Mouse (Mus musculus) 3T3-L1 (cell line): ENCODE measurements around the gene Comt.

Experiments
- DNase-seq: peaks from one replicate; pipeline ENCODE4 v3.0.0-alpha.2; 2015; ENCODE audit warnings: low read depth, low spot score

Gene Comt

DNA sequence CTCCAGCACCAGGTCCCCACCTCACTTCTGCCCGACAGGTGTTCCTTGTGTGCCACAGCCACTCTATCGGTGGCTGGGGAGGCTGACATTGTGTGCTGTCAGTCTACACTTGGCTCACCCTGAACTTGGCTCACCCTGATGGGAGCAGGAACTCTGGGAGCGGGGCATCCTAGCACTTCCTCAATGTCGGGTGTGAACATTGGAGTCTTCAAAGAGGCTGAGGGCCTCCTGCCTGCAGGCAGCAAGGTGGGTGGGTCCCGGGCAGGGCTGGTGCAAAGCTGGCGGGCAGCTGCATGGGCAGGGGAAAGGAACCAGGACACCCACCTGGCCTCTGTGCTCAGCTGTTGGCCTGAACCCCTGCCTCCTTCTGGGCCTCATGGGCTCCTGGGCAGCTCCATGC lies 9.5 kb upstream of the Comt start:
- no peak for DNase-seq

DNA sequence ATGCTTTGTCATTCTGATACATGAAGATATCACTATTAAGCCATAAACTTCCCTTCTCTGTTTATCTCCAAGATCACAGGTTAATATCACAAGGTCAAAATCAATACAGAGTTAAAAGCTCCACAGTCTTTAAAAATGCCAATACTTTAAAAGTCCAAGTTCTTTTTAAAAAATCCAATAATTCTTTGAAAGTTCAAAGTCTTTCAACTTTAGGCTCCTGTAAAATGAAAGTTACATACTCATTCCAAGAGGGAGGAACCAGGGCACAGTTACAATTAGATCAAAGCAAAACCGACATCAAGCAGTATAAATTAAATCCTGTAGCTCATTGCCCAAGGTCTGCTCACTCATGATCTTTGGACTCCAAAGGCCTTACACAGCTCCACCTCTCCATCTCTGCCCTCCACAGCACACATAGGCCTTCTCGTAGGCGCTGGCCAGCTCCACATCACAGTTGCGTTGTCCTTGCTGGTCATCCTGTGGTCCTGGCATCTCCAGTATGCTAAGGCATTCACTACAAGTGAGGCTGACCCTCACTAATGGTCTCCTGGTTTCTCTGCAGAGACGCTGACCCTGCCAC lies 6.8 kb upstream of the Comt start:
- DNase-seq = no peak

DNA sequence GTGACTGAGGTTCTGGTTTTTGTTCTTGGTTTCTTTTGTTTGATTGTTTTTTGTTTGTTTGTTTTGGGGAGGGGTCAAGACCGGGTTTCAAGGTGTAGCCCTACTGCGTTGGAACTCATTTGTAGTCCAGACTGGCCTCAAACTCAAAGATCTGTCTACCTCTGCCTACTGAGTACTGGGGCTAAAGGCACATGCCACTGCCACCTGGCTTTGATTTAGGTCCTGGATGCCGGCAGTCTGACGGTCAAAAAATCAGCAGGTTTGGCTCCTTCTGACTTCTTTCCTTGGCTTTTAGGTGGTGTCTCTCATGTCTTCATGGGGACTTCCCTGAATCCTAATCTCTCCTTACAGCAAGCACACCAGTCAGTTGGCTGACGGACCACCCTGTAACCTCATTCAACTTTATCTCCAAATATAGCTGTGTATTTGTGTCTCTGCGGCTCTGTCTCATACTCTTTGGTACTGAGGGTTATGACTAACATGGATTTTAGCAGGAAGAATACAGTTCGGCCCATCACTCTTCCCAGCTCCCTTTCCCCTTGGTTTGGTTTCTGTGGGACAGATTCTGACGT lies 4.1 kb upstream of the Comt start:
- DNase-seq = no peak

DNA sequence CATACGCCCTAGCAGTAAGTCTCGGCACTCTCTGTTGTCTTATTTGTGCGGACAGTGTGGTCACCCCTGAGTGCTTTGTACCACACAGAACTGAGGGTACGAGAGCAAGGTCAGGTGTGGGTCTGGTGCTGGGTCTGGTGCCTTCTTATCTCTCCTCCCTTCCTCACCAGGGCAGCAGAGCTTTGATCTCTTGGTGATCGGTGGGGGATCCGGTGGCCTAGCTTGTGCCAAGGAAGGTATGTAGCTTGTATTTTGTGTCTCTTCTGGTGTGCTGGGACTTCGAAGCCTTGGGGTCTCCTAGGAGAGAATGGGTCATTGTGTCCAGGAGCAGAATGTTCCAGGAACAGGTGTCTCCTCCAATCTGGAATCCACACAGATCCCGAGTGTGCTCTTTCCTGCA lies 3.0 kb upstream of the Comt start:
- DNase-seq = no peak

DNA sequence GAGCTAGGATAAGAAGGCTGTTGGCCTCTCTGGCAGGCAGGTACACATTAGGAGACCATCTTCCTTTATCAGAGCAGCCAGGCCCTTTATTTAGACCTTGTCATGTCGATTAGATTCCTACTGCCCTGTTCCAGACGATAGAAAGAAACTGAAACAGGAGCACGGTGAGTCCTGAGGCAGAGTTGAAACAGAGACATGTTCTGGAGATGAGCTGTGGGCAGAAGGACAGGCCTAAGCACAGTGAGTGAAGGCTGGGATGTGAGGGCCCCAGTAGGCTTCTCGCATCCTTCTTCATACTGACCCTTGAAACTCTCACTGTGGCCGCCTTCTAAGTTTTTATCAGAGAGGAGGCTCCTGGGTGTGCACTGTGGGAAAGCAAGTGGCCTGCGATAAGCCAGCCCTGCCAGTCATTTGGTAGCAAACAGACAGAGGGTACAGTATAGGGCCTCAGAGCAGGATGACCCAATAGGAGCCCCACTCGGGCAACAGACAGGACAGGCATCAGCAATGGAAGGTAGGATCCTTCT lies 1.9 kb upstream of the Comt start:
- no peak for DNase-seq

DNA sequence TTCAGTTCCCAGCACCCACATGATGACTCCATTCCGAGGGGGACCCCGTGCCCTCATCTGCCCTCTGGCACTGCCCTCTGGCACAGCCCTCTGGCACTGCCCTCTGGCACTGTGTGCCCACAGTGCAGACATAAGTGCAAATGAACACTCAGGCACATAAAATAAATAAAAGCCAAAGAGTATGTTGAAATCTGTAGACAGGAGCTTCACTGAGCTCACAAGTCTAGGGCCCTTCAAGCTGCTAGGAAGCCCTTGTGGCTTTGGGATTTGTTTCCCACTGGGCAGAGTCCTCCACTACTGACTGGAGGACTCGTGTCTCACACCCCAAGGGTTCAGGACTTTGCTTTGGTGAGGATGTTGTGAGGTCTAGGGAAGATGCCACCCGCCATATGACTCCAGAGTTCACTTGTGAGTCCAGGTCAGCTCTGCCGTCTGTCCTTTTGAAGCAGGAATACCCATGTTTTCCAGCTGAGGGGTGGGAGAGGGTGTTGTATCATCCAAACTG lies 1.4 kb upstream of the Comt start:
- DNase-seq = no peak

DNA sequence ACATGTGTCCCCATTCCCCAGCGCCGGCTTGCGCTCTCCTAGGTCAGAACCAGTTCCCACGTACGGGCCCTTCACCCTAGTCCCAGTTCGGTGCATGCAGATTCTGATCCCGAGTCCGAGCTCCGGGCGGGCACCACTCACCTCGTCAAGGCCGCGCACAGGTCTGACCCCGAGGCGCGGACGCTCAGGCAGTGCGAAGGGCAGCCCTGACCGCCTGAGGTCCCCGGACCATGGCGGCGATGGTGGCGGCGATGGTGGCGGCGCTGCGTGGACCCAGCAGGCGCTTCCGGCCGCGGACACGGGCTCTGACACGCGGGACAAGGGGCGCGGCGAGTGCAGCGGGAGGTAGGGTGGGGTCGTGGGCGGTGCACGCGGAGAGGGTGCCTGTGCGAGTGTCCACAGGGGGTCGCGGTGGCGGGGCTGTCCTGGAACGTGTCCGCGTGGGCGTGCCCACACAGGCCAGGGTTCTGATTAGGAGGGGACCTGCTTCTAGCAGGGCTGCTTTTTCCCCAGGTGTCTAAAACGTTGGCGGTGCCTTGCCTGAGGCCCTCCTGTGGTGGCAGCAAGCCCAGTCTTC lies 349 bp downstream of the Comt start, which contains the start of gene Txnrd2:
TSS of gene Txnrd2 (plus strand) at position 170 of the 577 bp plus-strand sequence.
- DNase-seq = peak; percentile 64

DNA sequence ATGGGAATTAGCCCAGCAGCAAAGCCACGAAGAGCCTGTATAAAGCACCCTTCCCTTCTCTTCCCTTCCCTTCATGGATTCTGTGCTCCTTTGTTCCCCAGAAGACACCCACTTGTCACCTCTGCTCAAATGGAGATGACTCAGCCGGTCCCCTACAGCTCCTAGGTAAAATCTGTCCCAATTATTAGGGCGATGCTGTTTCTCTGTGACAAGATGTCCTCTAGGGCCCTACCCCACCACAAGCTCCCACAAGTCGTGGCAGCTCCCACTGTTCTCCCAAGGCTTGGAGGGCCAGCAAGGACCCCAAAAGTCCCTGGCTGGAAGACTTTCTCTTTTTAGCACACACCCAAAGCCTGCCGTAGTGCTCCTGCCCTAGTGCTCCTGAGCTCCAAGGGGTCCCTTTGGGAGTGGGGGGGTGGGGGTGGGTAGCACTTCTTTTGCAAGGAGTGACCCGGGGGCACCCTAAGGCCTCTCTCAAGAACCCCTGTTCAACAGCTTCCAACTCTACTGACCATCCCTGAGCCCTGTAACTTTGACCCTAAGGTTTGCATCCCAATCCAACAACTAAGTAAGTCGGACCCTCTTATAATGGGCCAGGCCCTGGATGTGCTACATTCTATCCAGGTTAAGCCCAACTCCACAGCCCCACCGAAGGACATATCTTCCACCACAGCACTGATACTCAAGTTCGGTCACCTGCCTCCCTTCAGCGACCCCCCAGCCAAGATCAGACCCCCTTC lies 1.0 kb downstream of the Comt start:
- peak; percentile 32 for DNase-seq

DNA sequence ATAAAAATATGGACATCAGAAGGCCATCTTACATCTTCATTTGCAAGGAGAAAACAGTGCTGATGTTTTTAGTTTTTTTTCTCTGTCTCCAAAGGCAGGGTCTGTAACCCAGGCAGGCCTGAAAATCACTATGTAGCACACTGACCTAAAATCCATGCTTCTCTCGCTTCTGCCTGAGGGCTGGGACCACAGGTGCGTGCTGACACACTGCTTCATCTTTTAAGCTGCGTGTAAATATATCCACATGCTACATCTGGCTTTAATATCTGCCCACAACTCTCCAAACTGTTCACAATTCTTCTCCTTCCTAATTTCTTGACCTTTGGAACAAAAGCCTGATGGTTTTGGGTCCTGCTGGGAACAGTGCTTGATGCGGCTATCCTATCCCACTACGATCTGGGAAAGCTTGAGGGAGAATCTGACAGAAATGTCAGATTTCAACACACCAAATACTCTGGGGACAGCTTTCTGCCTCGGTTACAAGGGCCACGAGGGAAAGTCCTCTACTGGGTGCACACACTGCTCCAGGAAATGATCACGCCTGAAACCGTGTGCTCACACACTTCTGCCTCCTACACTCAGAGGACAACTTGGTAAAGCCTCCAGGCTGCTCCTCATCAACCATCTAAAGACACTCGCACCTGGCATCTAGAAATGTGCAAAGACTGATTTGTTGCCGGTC lies 2.1 kb downstream of the Comt start:
- DNase-seq = peak; percentile 29

DNA sequence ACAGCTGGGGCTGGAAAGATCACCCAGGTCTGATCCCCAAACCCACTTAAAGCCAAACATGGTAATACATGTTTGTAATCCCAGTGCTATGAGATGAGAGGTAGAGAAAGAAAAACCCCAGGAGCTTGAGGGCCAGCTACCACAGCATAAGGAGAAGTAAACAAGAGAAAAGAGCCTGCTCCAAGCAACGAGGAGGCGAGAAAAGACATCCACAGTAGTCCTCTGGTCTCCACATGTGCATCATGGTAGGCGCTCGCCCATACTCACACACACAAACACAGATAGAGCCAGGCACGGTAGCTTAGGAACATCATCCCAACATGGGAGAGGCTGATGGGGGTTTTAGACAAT lies 2.8 kb downstream of the Comt start:
- no peak for DNase-seq

DNA sequence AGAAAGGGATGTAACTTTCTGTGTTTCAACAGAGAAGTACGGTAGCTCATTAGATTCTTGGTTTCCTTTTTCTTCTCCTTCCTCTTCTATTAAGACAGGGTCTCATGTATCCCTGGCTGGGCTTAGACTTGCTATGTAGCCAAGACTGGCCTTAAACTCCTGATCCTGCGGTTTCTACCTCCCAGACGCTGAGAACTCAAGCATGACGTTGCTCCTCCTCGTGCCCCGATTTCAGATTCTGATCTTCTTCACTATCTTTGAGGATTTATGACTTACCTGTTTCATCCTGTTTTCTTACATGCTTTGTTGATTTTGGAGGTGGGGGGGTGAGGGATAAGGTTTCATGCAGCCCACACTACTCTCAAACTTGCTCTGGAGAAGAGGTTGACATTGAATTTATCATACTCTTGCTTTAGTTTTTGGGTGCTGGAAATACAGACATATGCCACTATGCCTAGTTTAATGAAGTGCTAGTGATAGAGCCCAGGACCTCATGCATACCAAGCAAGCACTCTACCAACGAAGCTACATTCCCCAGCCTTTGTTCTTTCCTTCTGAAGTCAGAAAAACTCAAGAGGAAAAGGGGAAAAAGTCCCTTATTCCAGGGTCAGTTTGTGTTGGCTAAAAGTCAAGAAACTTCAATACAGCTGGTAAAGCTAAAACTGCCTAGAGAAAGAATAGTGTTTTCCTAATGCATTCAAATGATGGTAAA lies 3.3 kb downstream of the Comt start:
- DNase-seq = no peak

DNA sequence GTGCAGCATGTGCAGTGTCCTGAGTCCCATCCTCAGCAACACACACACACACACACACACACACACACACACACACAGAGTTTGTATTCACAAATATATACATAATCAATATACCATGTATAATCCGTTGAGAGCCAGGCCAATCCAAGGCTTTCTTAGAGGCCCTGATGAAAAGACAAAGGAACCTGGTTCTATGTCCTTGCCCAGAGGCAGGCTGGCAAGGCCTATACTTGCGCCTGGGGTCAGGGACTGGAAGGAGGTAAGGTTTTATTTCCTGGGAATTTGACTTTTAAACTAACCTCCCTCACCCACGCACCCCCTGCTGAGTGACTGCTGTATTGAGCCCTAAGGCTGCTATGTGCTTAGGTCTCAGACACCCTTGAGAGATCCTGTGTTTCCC lies 6.1 kb downstream of the Comt start:
- DNase-seq = no peak

DNA sequence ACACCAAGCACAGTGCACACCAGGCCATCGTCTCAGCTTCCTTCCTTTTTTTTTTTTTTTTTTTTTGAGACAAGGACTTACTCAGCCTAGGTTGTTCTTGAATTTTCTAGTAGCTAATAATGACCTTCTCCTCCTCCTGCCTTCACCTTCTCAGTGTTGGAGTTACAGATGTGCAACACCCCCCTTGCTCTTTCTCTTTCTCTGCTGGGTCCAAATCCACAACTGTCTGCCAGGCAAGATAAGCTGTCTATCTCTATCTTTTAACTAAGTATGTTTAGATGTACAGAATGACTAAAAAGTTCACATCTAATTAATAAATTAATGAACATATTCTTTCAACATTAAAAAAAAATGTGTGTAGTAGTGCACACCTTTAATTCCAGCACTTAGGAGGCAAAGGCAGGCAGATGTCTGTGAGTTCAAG lies 7.0 kb downstream of the Comt start:
- DNase-seq = no peak

DNA sequence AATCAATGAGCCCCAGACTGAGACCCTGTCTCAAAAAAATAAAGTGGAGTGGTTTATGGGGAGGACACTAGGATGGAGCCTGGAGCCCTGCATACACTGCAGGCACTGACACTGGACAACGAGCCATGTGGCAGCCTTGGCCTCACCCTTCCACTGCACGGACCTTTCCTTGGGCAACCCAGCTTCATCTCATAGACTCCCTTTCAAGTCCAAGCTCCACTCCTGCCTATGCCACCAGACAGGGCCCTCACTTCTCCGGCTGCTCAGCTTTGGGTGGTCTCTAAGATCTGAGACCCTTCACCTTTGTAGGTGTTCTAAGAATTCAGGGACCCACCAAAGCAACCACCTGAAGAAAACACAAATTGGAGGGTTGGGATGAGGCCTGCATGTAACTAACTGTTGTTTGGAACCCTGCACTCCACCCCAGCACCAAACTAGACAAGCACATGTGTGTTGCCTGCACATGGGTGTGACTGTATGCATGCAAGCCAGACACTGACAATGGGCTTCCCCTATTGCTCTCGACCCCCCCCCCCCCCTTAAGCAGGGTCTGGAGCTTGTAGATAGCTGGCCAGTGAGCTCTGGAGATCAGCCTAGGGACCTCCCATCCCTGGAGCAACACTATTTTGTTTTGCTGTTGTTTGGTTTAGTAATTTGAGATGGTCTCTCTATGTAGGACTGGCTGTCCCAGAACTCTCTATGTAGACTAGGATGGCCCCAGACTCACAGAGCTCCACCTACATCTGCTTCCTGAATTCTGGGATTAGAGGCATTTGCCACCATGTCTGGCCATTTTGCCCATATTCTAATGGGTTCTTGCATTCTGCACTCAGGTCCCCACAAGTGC lies 7.7 kb downstream of the Comt start:
- no peak for DNase-seq

DNA sequence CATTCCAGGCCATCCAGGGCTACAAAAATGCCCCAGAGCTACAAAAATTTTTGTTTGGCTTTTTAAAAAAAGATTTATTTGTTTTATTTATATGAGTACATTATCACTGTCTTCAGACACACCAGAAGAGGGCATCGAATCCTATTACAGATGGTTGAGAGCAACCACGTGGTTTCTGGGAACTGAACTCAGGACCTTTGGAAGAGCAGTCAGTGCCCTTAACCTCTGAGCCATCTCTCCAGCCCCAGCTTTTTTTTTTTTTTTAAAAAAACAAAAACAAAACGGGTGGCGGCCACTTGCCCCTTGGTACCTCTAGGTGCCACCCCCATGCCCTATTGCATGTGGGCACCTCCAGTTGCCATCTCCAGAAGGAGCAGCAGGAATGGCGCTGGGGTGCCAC lies 9.2 kb downstream of the Comt start:
- no peak for DNase-seq

DNA sequence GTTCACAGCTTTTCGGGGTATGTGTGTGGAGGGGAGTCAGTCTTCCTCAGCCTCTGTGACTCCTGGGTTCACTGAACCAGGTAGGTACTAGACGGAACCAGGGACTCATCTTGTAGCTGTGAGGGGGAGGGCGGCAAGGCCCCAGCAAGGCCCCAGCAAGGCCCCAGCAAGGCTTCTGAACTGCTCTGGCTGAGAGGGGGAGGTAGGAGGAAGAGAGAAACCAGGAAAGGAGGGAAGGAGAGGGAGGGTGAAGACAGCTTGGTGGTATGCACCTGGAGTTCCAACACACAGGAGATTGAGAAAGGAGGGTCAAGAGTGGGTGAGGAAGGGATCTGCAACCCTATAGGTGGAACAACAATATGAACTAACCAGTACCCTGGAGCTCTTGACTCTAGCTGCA lies 9.8 kb downstream of the Comt start:
- peak; percentile 51 for DNase-seq

DNA sequence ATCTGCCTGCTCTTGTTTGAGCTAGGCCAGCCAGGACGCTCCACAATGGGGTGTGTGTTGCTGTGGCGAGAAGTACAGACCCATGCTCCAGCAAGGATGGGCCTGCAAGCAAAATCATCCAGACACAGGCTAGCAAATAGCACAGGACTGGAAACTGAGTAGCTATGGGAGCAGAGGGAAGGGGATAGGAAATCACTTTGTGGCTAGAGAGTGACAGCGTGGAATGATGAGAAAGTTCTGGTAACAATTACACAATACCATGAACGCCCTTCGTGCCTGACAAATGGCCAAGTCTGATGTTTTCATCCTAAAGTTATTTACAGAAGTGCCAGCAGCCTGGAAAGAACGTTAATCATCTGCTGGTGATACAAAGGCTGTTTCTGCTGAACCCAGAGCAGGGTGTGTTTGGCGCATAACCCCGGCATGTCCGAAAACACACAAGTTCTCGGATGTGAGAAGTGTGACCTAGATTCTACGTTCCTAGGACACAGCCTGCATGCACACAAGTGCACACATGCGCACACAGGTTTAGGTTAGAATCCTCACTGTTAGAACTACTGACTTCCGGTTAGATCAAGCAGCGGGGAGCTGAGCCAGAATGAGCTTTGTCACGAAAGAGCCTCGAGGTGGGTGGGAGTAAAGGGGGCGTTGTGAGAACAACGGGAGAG lies 10.4 kb downstream of the Comt start:
- peak; percentile 99 for DNase-seq

DNA sequence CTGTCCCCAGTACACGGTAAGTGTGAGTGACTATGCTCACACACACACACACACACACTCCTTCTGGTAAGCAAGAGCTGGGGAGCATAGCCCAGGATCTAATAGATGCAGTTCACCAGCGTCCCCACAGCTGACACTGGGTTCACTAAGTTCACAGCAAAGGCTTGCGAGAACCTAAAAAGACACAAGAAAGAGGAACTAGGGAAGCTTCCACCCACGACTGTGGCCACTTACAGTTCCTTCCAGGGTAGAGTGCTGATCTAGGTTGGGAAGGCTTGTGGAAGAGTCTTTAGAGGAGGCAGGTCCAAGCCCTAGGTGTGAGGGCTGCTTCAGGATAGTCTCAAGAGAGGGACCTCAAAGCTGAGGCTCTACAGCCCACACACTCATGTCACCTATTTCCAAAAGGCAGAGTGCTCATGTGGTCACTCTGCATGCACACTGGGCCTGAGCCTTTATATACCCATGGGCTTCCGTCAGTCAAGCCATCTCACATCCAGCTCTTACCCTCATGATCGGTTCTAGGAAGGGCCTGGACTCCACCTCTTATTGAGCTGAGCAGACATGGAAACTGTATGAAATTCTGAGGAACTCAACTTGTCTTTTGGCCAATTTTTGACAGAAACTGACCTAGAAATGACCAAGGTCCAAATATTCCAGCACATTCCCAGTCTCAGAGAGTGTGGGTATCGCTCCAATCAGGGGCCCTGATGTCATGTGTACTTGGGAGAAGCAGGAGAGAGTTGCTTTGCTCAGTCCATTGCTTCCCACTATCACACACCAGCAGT lies 13.4 kb downstream of the Comt start:
- DNase-seq = no peak
